Mouse (Mus musculus): ENCODE results near the gene Pip4k2a. TPM values are rescaled to one million over a fixed set of nuclear protein-coding genes. Genes with fewer than 3 reads are reported as not detected.

Gene Pip4k2a
- polyA plus RNA-seq, 1 experiment from 2014 or later = 8.8 TPM

GRCm38 (mm10) chr2:18965108-18965507 is 32.8 kb downstream of the Pip4k2a start:
- ATAC-seq (ENCODE audit: insufficient number of reproducible peaks, low FRiP score, low TSS enrichment, low read depth) (no peak), DNase-seq (ENCODE audit: low spot score) (no peak)
- H3K4me2 ChIP-seq (ENCODE audit: low read depth, severe bottlenecking) = no peak overlapping the region
- 63% methylated on average over 3 of the region's 3 CpGs for WGBS
- peaks cover 12% of the 10 kb centered on the region; the same call in 1 of the 2 replicates for H3K4me1 ChIP-seq (ENCODE audit: control insufficient read depth, insufficient read depth, low read length)
- H3K27me3 ChIP-seq (ENCODE audit: control insufficient read depth, insufficient read depth, low read length) = no peaks in the 10 kb centered on the region
- H3K4me3 ChIP-seq (ENCODE audit: low read depth, low read length) = no peak overlapping the region
- no peak overlapping the region for H3K27ac ChIP-seq (replicated peaks; ENCODE audit: low read depth, low read length)
- H3K9me3 ChIP-seq (ENCODE audit: control insufficient read depth, low read length) = no peaks in the 10 kb centered on the region
- H3K9ac ChIP-seq (ENCODE audit: low read length) = no peak overlapping the region
- no peaks in the 10 kb centered on the region for H3K36me3 ChIP-seq (ENCODE audit: control insufficient read depth, insufficient read depth, low read length)

GRCm38 (mm10) chr2:18963286-18964040 is 34.5 kb downstream of the Pip4k2a start:
- no peak for DNase-seq (ENCODE audit: low spot score)
- H3K27me3 ChIP-seq (ENCODE audit: control insufficient read depth, insufficient read depth, low read length) = no peaks in the 10 kb centered on the region
- H3K4me3 ChIP-seq (ENCODE audit: low read depth, low read length) = no peak overlapping the region
- peaks cover 12% of the 10 kb centered on the region; the same call in 1 of the 2 replicates for H3K4me1 ChIP-seq (ENCODE audit: control insufficient read depth, insufficient read depth, low read length)
- WGBS = 79% methylated on average over 13 of the region's 13 CpGs
- no peak overlapping the region for H3K4me2 ChIP-seq (ENCODE audit: low read depth, severe bottlenecking)
- H3K36me3 ChIP-seq (ENCODE audit: control insufficient read depth, insufficient read depth, low read length) = no peaks in the 10 kb centered on the region
- no peak overlapping the region for H3K9ac ChIP-seq (ENCODE audit: low read length)
- H3K27ac ChIP-seq (replicated peaks; ENCODE audit: low read depth, low read length) = no peak overlapping the region
- no peaks in the 10 kb centered on the region for H3K9me3 ChIP-seq (ENCODE audit: control insufficient read depth, low read length)
- no peak for ATAC-seq (ENCODE audit: insufficient number of reproducible peaks, low FRiP score, low TSS enrichment, low read depth)

GRCm38 (mm10) chr2:18962502-18962901 is 35.4 kb downstream of the Pip4k2a start:
- ATAC-seq (ENCODE audit: insufficient number of reproducible peaks, low FRiP score, low TSS enrichment, low read depth) = no peak
- no peak overlapping the region for H3K27ac ChIP-seq (replicated peaks; ENCODE audit: low read depth, low read length)
- no peaks in the 10 kb centered on the region for H3K36me3 ChIP-seq (ENCODE audit: control insufficient read depth, insufficient read depth, low read length)
- no peak overlapping the region for H3K9ac ChIP-seq (ENCODE audit: low read length)
- H3K27me3 ChIP-seq (ENCODE audit: control insufficient read depth, insufficient read depth, low read length) = no peaks in the 10 kb centered on the region
- WGBS = 86% methylated on average over 3 of the region's 3 CpGs
- H3K9me3 ChIP-seq (ENCODE audit: control insufficient read depth, low read length) = no peaks in the 10 kb centered on the region
- H3K4me2 ChIP-seq (ENCODE audit: low read depth, severe bottlenecking) = no peak overlapping the region
- no peak for DNase-seq (ENCODE audit: low spot score)
- H3K4me1 ChIP-seq (ENCODE audit: control insufficient read depth, insufficient read depth, low read length) = peaks cover 15% of the 10 kb centered on the region; the same call in 1 of the 2 replicates
- H3K4me3 ChIP-seq (ENCODE audit: low read depth, low read length) = no peak overlapping the region

GRCm38 (mm10) chr2:18960376-18960973 is 37.5 kb downstream of the Pip4k2a start:
- no peak overlapping the region for H3K27ac ChIP-seq (replicated peaks; ENCODE audit: low read depth, low read length)
- H3K4me3 ChIP-seq (ENCODE audit: low read depth, low read length) = no peak overlapping the region
- no peaks in the 10 kb centered on the region for H3K9me3 ChIP-seq (ENCODE audit: control insufficient read depth, low read length)
- 39% methylated on average over 7 of the region's 7 CpGs for WGBS
- peak; percentile 54 for ATAC-seq (ENCODE audit: insufficient number of reproducible peaks, low FRiP score, low TSS enrichment, low read depth)
- DNase-seq (ENCODE audit: low spot score) = no peak
- no peaks in the 10 kb centered on the region for H3K27me3 ChIP-seq (ENCODE audit: control insufficient read depth, insufficient read depth, low read length)
- no peaks in the 10 kb centered on the region for H3K36me3 ChIP-seq (ENCODE audit: control insufficient read depth, insufficient read depth, low read length)
- no peak overlapping the region for H3K4me2 ChIP-seq (ENCODE audit: low read depth, severe bottlenecking)
- H3K4me1 ChIP-seq (ENCODE audit: control insufficient read depth, insufficient read depth, low read length) = peaks cover 19% of the 10 kb centered on the region
- no peak overlapping the region for H3K9ac ChIP-seq (ENCODE audit: low read length)

GRCm38 (mm10) chr2:18959558-18959957 is 38.4 kb downstream of the Pip4k2a start:
- no peaks in the 10 kb centered on the region for H3K27me3 ChIP-seq (ENCODE audit: control insufficient read depth, insufficient read depth, low read length)
- H3K4me2 ChIP-seq (ENCODE audit: low read depth, severe bottlenecking) = no peak overlapping the region
- no peak overlapping the region for H3K27ac ChIP-seq (replicated peaks; ENCODE audit: low read depth, low read length)
- peaks cover 25% of the 10 kb centered on the region for H3K4me1 ChIP-seq (ENCODE audit: control insufficient read depth, insufficient read depth, low read length)
- 86% methylated on average over 5 of the region's 5 CpGs for WGBS
- no peak for DNase-seq (ENCODE audit: low spot score)
- H3K9me3 ChIP-seq (ENCODE audit: control insufficient read depth, low read length) = no peaks in the 10 kb centered on the region
- H3K4me3 ChIP-seq (ENCODE audit: low read depth, low read length) = no peak overlapping the region
- no peak overlapping the region for H3K9ac ChIP-seq (ENCODE audit: low read length)
- no peaks in the 10 kb centered on the region for H3K36me3 ChIP-seq (ENCODE audit: control insufficient read depth, insufficient read depth, low read length)
- no peak for ATAC-seq (ENCODE audit: insufficient number of reproducible peaks, low FRiP score, low TSS enrichment, low read depth)

DNA sequence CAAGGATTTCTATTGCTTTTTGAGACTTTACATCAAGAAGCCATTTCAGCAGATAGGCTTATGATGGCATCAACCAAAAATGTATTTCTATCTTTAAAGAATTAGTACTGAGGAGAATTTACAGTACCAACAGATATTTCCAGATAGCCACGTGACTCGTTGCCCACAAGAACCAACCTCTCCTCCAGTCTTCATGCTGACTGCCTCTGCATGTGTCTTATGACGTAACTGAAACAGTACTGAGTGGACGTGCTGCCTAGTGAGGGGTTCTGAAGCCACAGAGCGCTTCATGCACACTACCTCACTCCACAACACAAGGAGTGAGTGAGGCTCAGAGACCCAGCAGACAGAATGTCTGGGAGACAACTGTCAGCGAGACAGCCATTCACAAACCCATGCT is 38.9 kb downstream of the Pip4k2a start:
- no peak for ATAC-seq (ENCODE audit: insufficient number of reproducible peaks, low FRiP score, low TSS enrichment, low read depth)
- Histone ChIP-seq H3K4me2 (ENCODE audit: low read depth, severe bottlenecking) (no peak overlapping the region), H3K36me3 (ENCODE audit: control insufficient read depth, insufficient read depth, low read length) (no peaks in the 10 kb centered on the region), H3K27me3 (ENCODE audit: control insufficient read depth, insufficient read depth, low read length) (no peaks in the 10 kb centered on the region), H3K27ac (replicated peaks; ENCODE audit: low read depth, low read length) (no peak overlapping the region), H3K4me1 (ENCODE audit: control insufficient read depth, insufficient read depth, low read length) (peaks cover 27% of the 10 kb centered on the region), H3K4me3 (ENCODE audit: low read depth, low read length) (no peak overlapping the region), H3K9ac (ENCODE audit: low read length) (no peak overlapping the region), H3K9me3 (ENCODE audit: control insufficient read depth, low read length) (no peaks in the 10 kb centered on the region)
- no peak for DNase-seq (ENCODE audit: low spot score)
- 92% methylated on average over 6 of the region's 6 CpGs for WGBS

GRCm38 (mm10) chr2:18958501-18958900 is 39.4 kb downstream of the Pip4k2a start:
- DNase-seq (ENCODE audit: low spot score) = no peak
- Histone ChIP-seq H3K4me3 (ENCODE audit: low read depth, low read length) (no peak overlapping the region), H3K4me1 (ENCODE audit: control insufficient read depth, insufficient read depth, low read length) (peaks cover 30% of the 10 kb centered on the region), H3K9ac (ENCODE audit: low read length) (no peak overlapping the region; the same call in 1 of the 2 replicates), H3K27ac (replicated peaks; ENCODE audit: low read depth, low read length) (no peak overlapping the region), H3K27me3 (ENCODE audit: control insufficient read depth, insufficient read depth, low read length) (no peaks in the 10 kb centered on the region), H3K36me3 (ENCODE audit: control insufficient read depth, insufficient read depth, low read length) (no peaks in the 10 kb centered on the region), H3K9me3 (ENCODE audit: control insufficient read depth, low read length) (no peaks in the 10 kb centered on the region), H3K4me2 (ENCODE audit: low read depth, severe bottlenecking) (no peak overlapping the region)
- WGBS = 93% methylated on average over 5 of the region's 5 CpGs
- ATAC-seq (ENCODE audit: insufficient number of reproducible peaks, low FRiP score, low TSS enrichment, low read depth) = no peak

GRCm38 (mm10) chr2:18958044-18958443 is 39.9 kb downstream of the Pip4k2a start:
- WGBS = 90% methylated on average over 9 of the region's 9 CpGs
- peaks cover 33% of the 10 kb centered on the region for H3K4me1 ChIP-seq (ENCODE audit: control insufficient read depth, insufficient read depth, low read length)
- no peak overlapping the region for H3K27ac ChIP-seq (replicated peaks; ENCODE audit: low read depth, low read length)

More at GRCm38 (mm10) chr2:18958044-18958443, 39.9 kb downstream of the Pip4k2a start:
- Histone ChIP-seq H3K36me3 (ENCODE audit: control insufficient read depth, insufficient read depth, low read length) (no peaks in the 10 kb centered on the region), H3K9ac (ENCODE audit: low read length) (no peak overlapping the region), H3K27me3 (ENCODE audit: control insufficient read depth, insufficient read depth, low read length) (no peaks in the 10 kb centered on the region), H3K9me3 (ENCODE audit: control insufficient read depth, low read length) (no peaks in the 10 kb centered on the region), H3K4me2 (ENCODE audit: low read depth, severe bottlenecking) (no peak overlapping the region), H3K4me3 (ENCODE audit: low read depth, low read length) (no peak overlapping the region)
- DNase-seq (ENCODE audit: low spot score) (no peak), ATAC-seq (ENCODE audit: insufficient number of reproducible peaks, low FRiP score, low TSS enrichment, low read depth) (no peak)

Data from limb, embryonic 11.5 days (tissue).